Mouse (Mus musculus) kidney, postnatal 0 days (tissue): ENCODE results near the gene Msrb2. TPM values are rescaled to one million over a fixed set of nuclear protein-coding genes. Genes with fewer than 3 reads are reported as not detected.

Source experiments
- ATAC-seq: fragments of 200-750 bp; cut with Nextera tagmentation; replicated peaks from 2 replicates; pipeline ENCODE4 v1.8.0; 2017; ENCODE audit warnings: low read depth, moderate number of reproducible peaks, moderate TSS enrichment, moderate library complexity; ENCODE audit not compliant: low FRiP score
- DNase-seq: peaks from one replicate; pipeline ENCODE4 v3.0.0-alpha.2; 2016; ENCODE audit warnings: low spot score
- H3K27ac ChIP-seq: fragments of 300-500 bp; sonication (generic); 2 replicates; pipeline ENCODE4 v1.5.1; 2014; ENCODE audit warnings: mild to moderate bottlenecking
- H3K27me3 ChIP-seq: fragments of 300-500 bp; sonication (generic); 2 replicates; pipeline ENCODE4 v1.6.1; 2014; ENCODE audit warnings: low read length, mixed read lengths; ENCODE audit not compliant: insufficient read depth
- H3K36me3 ChIP-seq: fragments of 300-500 bp; sonication (generic); 2 replicates; pipeline ENCODE4 v1.6.1; 2014; ENCODE audit warnings: low read length, mixed read lengths; ENCODE audit not compliant: insufficient read depth
- H3K4me1 ChIP-seq: fragments of 300-500 bp; sonication (generic); replicated peaks from 2 replicates; pipeline ENCODE4 v1.6.1; 2014; ENCODE audit warnings: antibody characterized with exemption, low read length, mixed read lengths; ENCODE audit not compliant: insufficient read depth
- H3K4me2 ChIP-seq: fragments of 300-500 bp; sonication (generic); 2 replicates; pipeline ENCODE4 v1.6.1; 2014; ENCODE audit warnings: mild to moderate bottlenecking, low read length, moderate library complexity, mixed read lengths
- H3K4me3 ChIP-seq: fragments of 300-500 bp; sonication (generic); replicated peaks from 2 replicates; pipeline ENCODE4 v1.5.1; 2014; ENCODE audit warnings: low read depth, low read length
- H3K9ac ChIP-seq: fragments of 300-500 bp; sonication (generic); 2 replicates; pipeline ENCODE4 v1.6.1; 2014; ENCODE audit warnings: low read depth, low read length
- H3K9me3 ChIP-seq: fragments of 300-500 bp; sonication (generic); replicated peaks from 2 replicates; pipeline ENCODE4 v1.6.1; 2016; ENCODE audit warnings: low read length, inconsistent platforms, mixed read lengths
- CTCF ChIP-seq: IDR thresholded peaks from 2 replicates; pipeline ENCODE4 v1.5.1; 2016; ENCODE audit warnings: antibody characterized with exemption, low read depth, mild to moderate bottlenecking, moderate library complexity
- WGBS: fragments of 180-500 bp; shearing (Covaris S2); extraction: QIAGEN DNeasy Blood & Tissue Kit; methylation state at CpG from one replicate; pipeline ENCODE4 v1.1.7; 2014; 5-methylcytosine and 5-hydroxymethylcytosine counted together
- polyA plus RNA-seq: library from polyadenylated mRNA; unstranded; fragments of >200 nt; fragmentation: Nextera tagmentation; extraction: Ambion mirVana; gene quantifications from 2 replicates; pipeline ENCODE4 v1.2.1, GENCODE M21; 2015

Msrb2 gene
- polyA plus RNA-seq, 1 experiment from 2014 or later: 37.8 TPM

DNA sequence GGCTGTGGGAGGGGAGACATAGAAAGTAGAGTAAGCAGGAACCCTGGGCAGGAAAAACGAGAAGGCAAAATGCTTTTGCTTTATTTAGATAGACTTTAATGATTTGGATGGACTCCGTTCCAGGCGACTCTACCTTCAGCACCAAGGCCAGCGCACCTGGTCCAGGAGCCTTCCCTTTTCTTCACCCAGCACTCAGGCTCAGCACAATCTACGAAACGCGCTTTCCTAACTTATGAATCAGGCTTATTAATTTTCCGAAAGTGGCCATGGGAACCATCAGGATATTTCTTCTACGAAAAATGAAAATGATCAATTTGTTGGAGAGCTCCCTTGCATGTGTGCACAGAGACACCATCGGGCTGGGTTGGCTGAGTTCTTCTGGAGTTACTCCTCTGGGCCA lies 57.8 kb downstream of the Msrb2 start:
- Histone ChIP-seq H3K27me3 (peaks cover 47% of the 10 kb centered on the region), H3K9ac (no peak overlapping the region), H3K4me1 (no peaks in the 10 kb centered on the region), H3K27ac (no peak overlapping the region), H3K4me2 (no peak overlapping the region), H3K4me3 (no peak overlapping the region), H3K36me3 (no peaks in the 10 kb centered on the region), H3K9me3 (no peaks in the 10 kb centered on the region)
- DNase-seq (peak; percentile 85), ATAC-seq (no peak)
- WGBS: 3% methylated on average over 10 of the region's 10 CpGs
- TF ChIP-seq CTCF: no peak

DNA sequence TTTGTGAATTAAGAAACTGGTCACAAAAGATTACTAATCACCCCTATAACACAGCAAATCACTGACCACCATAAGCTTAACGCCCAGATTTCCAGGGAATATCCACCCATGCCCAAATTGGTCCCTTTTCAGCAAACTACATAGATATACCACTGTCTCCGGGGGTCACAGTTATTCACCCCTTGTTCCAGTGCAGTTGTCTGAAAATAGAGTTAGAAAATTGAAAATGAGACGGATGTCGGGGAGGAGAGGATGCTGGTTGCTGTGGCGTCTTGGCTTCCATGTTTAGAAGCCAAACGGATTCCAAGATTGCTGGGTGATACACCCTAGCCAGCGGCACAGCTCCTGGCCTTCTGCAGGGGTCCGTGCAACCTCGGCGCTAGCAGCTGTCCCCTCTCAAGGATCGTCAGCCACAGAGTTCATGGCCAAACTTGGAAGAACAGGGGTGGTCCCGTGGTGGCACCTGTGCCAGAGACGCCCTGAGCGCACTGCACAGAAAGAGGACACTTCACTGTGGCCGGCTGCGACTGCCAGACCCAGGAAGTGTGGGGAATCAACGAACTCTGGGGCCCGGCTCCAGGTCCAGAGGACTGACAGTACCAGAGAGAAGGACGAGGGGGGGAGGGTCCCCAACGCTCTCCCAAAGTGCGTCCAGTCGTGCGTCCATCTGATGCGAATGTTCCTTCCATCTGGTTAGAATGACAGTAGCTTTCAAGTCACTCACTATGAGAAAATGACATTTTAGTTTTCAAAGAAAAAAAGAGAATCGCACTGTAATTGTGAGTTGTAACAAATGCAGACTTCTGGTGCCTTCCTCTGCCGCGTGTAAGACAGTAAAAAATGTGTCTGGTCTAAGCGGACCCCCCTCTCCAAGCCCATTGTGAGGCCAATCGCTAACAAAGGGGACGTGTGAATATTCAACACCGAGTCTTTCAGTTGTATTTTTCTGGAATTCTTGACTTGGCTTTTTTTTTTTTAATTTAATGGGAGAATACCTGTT lies 58.8 kb downstream of the Msrb2 start:
- Histone ChIP-seq H3K9me3 (no peaks in the 10 kb centered on the region), H3K4me1 (no peaks in the 10 kb centered on the region), H3K4me2 (no peak overlapping the region), H3K36me3 (no peaks in the 10 kb centered on the region), H3K27me3 (peaks cover 47% of the 10 kb centered on the region), H3K4me3 (no peak overlapping the region), H3K9ac (no peak overlapping the region), H3K27ac (no peak overlapping the region)
- 4% methylated on average over 31 of the region's 31 CpGs for WGBS
- TF ChIP-seq CTCF: no peak
- DNase-seq (no peak), ATAC-seq (no peak)

DNA sequence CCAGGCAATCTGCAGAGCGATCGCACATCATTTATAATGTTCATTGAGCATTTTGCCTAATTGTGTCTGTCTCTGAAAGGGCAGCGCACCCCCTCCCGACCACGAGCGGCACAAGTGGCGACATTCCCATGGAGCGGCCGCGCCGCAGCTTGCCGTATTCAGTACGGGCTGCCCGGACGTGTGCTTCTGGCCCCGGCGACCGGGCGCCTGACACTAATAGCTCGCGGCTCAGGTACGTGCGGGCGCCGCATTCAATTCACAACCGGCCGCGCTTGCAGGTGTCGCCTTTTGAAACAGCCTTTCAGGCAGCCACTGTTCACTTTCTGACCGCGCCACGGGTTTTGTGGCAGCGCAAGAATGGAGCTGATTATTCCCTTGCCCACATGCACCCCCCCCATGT lies 59.5 kb downstream of the Msrb2 start:
- WGBS: 1% methylated on average over 33 of the region's 33 CpGs
- H3K9ac ChIP-seq: no peak overlapping the region
- H3K4me3 ChIP-seq: no peak overlapping the region; the same call in 1 of the 2 replicates
- H3K27ac ChIP-seq: no peak overlapping the region
- TF ChIP-seq CTCF: no peak
- no peak for DNase-seq
- H3K36me3 ChIP-seq: no peaks in the 10 kb centered on the region
- H3K4me1 ChIP-seq: no peaks in the 10 kb centered on the region
- H3K9me3 ChIP-seq: no peaks in the 10 kb centered on the region
- no peak for ATAC-seq
- H3K4me2 ChIP-seq: 0 out of 2 replicates have a peak overlapping the region, but pooled peaks have one; percentile 18
- H3K27me3 ChIP-seq: peaks cover 48% of the 10 kb centered on the region

DNA sequence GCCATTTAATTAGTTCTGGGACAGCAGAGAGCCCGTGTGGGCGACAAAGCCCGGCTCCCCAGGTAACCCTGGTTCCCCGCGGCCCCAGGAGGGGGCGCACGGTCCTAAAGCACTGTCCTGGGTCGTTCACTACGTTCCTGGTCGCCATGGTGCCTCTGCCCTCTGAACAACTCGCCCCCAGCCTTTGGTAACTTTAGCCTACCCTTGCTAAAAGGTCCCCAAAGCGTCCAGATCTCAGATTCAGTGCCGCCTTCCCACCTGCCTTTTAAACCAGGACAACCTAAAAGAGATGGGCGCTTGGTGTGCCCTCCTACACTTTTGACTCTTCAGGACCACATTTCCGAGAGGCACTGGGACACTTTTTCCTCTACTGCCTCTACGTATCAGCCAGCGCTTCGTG lies 59.9 kb downstream of the Msrb2 start:
- H3K4me3 ChIP-seq: no peak overlapping the region
- peaks cover 52% of the 10 kb centered on the region for H3K27me3 ChIP-seq
- ATAC-seq (no peak), DNase-seq (no peak)
- H3K36me3 ChIP-seq: no peaks in the 10 kb centered on the region
- no peak overlapping the region for H3K9ac ChIP-seq
- H3K4me1 ChIP-seq: no peaks in the 10 kb centered on the region
- WGBS: 2% methylated on average over 18 of the region's 18 CpGs
- H3K4me2 ChIP-seq: 0 out of 2 replicates have a peak overlapping the region, but pooled peaks have one; percentile 18
- peak; percentile 41; the same call in 1 of the 2 replicates for TF ChIP-seq CTCF
- H3K9me3 ChIP-seq: no peaks in the 10 kb centered on the region
- H3K27ac ChIP-seq: no peak overlapping the region

DNA sequence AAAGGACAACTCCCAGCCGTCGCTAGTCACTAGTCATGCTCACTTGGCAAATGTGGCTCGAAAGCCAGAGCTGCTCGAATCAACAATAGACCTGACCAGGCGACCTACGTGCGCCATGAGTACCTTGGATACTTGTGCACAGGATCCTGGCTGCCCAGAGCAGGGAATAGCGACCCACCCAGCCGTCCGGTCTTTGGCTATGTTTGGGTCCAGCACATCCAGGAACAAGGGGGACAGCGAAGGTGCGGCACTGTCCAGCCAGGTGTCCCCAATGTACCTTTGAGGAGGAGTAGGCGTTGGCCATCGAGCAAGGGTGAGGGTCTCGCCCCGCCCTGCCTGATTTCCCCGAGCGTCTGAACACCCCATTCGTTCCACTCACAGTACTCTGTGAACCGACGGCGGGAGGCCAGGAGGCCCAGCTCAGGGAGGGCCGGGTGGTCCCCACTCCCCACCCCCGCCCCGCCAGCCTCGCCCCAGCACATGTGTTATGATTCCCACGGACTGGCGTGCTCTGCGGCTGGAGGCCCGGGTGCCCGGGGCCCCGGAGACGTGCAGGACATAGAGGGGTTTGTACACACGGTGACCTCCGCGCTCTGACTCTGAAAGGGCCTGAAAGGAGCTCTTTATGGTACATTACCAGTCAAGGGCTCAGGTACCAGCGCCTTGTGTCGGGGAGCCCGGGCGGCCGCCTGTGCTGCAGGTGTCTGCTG lies 60.5 kb downstream of the Msrb2 start:
- no peaks in the 10 kb centered on the region for H3K9me3 ChIP-seq
- under 1% methylated on average over 41 of the region's 41 CpGs for WGBS
- no peak overlapping the region for H3K4me3 ChIP-seq
- TF ChIP-seq CTCF: no peak
- H3K4me2 ChIP-seq: no peak overlapping the region
- H3K36me3 ChIP-seq: no peaks in the 10 kb centered on the region
- H3K27me3 ChIP-seq: peaks cover 52% of the 10 kb centered on the region
- no peak for DNase-seq
- H3K4me1 ChIP-seq: no peaks in the 10 kb centered on the region
- H3K9ac ChIP-seq: no peak overlapping the region
- H3K27ac ChIP-seq: no peak overlapping the region
- ATAC-seq: no peak; the same call in 1 of the 2 replicates

DNA sequence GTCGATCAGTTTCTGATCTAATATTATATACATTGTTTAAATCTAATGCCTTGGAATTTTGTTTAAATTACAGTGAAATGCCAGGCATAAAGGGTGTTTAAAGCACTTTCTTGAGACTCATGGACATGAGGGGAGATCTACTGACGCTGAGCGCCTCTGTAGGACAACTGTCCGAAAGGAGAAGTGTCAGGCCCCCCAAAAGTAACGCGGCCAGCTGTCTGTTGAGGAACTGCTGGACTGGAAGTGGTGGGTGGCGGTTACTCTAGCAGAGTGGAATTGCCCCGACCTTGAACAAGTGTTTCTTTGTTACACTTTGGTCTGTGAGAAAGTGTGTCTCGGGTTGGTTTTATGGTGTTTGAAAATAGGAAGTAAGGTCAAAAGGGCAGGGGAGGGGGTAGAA lies 73.1 kb downstream of the Msrb2 start:
- ATAC-seq: no peak

More for the DNA sequence above, 73.1 kb downstream of the Msrb2 start:
- no peak overlapping the region for H3K27ac ChIP-seq
- H3K9ac ChIP-seq: no peak overlapping the region
- H3K27me3 ChIP-seq: peaks cover 54% of the 10 kb centered on the region
- H3K9me3 ChIP-seq: no peaks in the 10 kb centered on the region
- no peak overlapping the region for H3K4me2 ChIP-seq
- DNase-seq: no peak
- 2% methylated on average over 9 of the region's 9 CpGs for WGBS
- H3K36me3 ChIP-seq: no peaks in the 10 kb centered on the region
- H3K4me1 ChIP-seq: 0 out of 2 replicates have a peak, but pooled peaks cover 5% of the 10 kb centered on the region
- TF ChIP-seq CTCF: no peak
- no peak overlapping the region for H3K4me3 ChIP-seq

Other genes with a start within 250 kb of the Msrb2 start
- 0.26 and 0.34 TPM in 2 replicates for gene Armc3, start 172.1 kb upstream of the Msrb2 start, polyA plus RNA-seq
- gene Ptf1a, start 74.2 kb downstream of the Msrb2 start, polyA plus RNA-seq: not detected in 2 replicates
- not detected in 2 replicates for gene 4921504E06Rik, start 182.5 kb downstream of the Msrb2 start, polyA plus RNA-seq